In genomic region chr13:101728300-101728699, GRCm38 (mm10) we compare ENCODE assay signal across 22 mouse cellular contexts. TPM values are rescaled to one million over a fixed set of nuclear protein-coding genes. Genes with fewer than 3 reads are reported as not detected.
DNase-seq lines count a peak whose midpoint lies in the region; ATAC-seq and TF ChIP-seq lines count a peak whose summit lies in the region.
"Had no signal": no experiment of that assay in that cellular context is flagged by ENCODE, and none has a peak within 500 bp of the region (broad histone marks: within the 10 kb centered on the region; RNA-seq: fewer than 3 reads in every experiment).

No protein-coding gene starts in this region.

- no peak overlapping the region for H3K9ac ChIP-seq in heart, adult 2 months (ENCODE audit: low read depth, low read length)
- H3K9ac ChIP-seq in heart, embryonic 12.5 days = no peak overlapping the region
- H3K9ac ChIP-seq in limb, embryonic 12.5 days (replicated peaks) = no peak overlapping the region
- no peak overlapping the region for H3K9ac ChIP-seq in neural tube, embryonic 13.5 days
- H3K9ac ChIP-seq in neural tube, embryonic 15.5 days (replicated peaks) = no peak overlapping the region
- H3K9ac ChIP-seq: embryonic facial prominence, embryonic 12.5 days; forebrain, embryonic 13.5 days; heart, embryonic 13.5 days; hindbrain, embryonic 13.5 days; liver, embryonic 14.5 days had no signal

- no peak overlapping the region for H3K4me3 ChIP-seq in heart, adult 2 months
- no peak overlapping the region for H3K4me3 ChIP-seq in heart, embryonic 12.5 days
- H3K4me3 ChIP-seq in limb, embryonic 12.5 days (replicated peaks) = no peak overlapping the region
- no peak overlapping the region for H3K4me3 ChIP-seq in limb, embryonic 10.5 days
- no peak overlapping the region for H3K4me3 ChIP-seq in neural tube, embryonic 13.5 days
- H3K4me3 ChIP-seq in neural tube, embryonic 15.5 days (replicated peaks) = no peak overlapping the region
- H3K4me3 ChIP-seq: embryonic facial prominence, embryonic 12.5 days; forebrain, embryonic 13.5 days; heart, embryonic 13.5 days; hindbrain, embryonic 13.5 days; midbrain, embryonic 10.5 days had no signal

- H3K27ac ChIP-seq in heart, adult 2 months = peak overlapping the region; percentile 42
- H3K27ac ChIP-seq in heart, embryonic 12.5 days (ENCODE audit: poor library complexity, severe bottlenecking) = no peak overlapping the region
- 0 out of 2 replicates have a peak overlapping the region, but pooled peaks have one; percentile 20 for H3K27ac ChIP-seq in limb, embryonic 12.5 days
- H3K27ac ChIP-seq in limb, embryonic 10.5 days = no peak overlapping the region
- H3K27ac ChIP-seq in neural tube, embryonic 13.5 days (replicated peaks) = 0 out of 2 replicates have a peak overlapping the region, but pooled peaks have one; percentile 1
- no peak overlapping the region; the same call in 1 of the 2 replicates for H3K27ac ChIP-seq in neural tube, embryonic 15.5 days (replicated peaks)
- H3K27ac ChIP-seq: forebrain, embryonic 13.5 days; heart, embryonic 13.5 days; hindbrain, embryonic 13.5 days; liver, embryonic 14.5 days; midbrain, embryonic 10.5 days had no signal

- no peak for ATAC-seq in heart, embryonic 12.5 days (ENCODE audit: insufficient number of reproducible peaks, low FRiP score)
- ATAC-seq in limb, embryonic 12.5 days (ENCODE audit: insufficient number of reproducible peaks, insufficient read depth, low FRiP score, low TSS enrichment, low read depth) = no peak
- no peak for ATAC-seq in neural tube, embryonic 13.5 days (ENCODE audit: low read depth)
- ATAC-seq in neural tube, embryonic 15.5 days (ENCODE audit: low FRiP score) = no peak
- ATAC-seq: forebrain, embryonic 13.5 days; Patski had no signal

- no peak for TF ChIP-seq CTCF in heart, adult 2 months (IDR thresholded peaks at IDR 0.05)

- no peaks in the 10 kb centered on the region for H3K27me3 ChIP-seq in heart, adult 2 months (ENCODE audit: control insufficient read depth, insufficient read depth, low read length)
- H3K27me3 ChIP-seq in heart, embryonic 12.5 days (replicated peaks) = no peaks in the 10 kb centered on the region
- H3K27me3 ChIP-seq in limb, embryonic 12.5 days = peaks cover 58% of the 10 kb centered on the region
- peaks cover 55% of the 10 kb centered on the region; the same call in 1 of the 2 replicates for H3K27me3 ChIP-seq in limb, embryonic 10.5 days (ENCODE audit: low read depth, poor library complexity, severe bottlenecking)
- H3K27me3 ChIP-seq in neural tube, embryonic 13.5 days = no peaks in the 10 kb centered on the region
- no peaks in the 10 kb centered on the region for H3K27me3 ChIP-seq in neural tube, embryonic 15.5 days (replicated peaks)
- H3K27me3 ChIP-seq: embryonic facial prominence, embryonic 12.5 days; forebrain, embryonic 13.5 days; heart, embryonic 13.5 days; Patski had no signal

- peaks cover 23% of the 10 kb centered on the region for H3K4me1 ChIP-seq in heart, adult 2 months (ENCODE audit: control insufficient read depth, insufficient read depth, low read length)
- H3K4me1 ChIP-seq in heart, embryonic 12.5 days (replicated peaks) = peaks cover 26% of the 10 kb centered on the region
- peaks cover 49% of the 10 kb centered on the region for H3K4me1 ChIP-seq in limb, embryonic 12.5 days (replicated peaks)
- H3K4me1 ChIP-seq in limb, embryonic 10.5 days = peaks cover 42% of the 10 kb centered on the region
- H3K4me1 ChIP-seq in neural tube, embryonic 13.5 days (replicated peaks) = peaks cover 31% of the 10 kb centered on the region
- peaks cover 29% of the 10 kb centered on the region for H3K4me1 ChIP-seq in neural tube, embryonic 15.5 days

- TF ChIP-seq EP300 in heart, adult 2 months (IDR thresholded peaks at IDR 0.05; ENCODE audit: insufficient read depth, low read depth, low read length) = no peak

- peaks cover 18% of the 10 kb centered on the region for H3K36me3 ChIP-seq in heart, adult 2 months (ENCODE audit: control insufficient read depth, insufficient read depth, low read length)
- 0 out of 2 replicates have a peak, but pooled peaks cover 4% of the 10 kb centered on the region for H3K36me3 ChIP-seq in heart, embryonic 12.5 days
- no peaks in the 10 kb centered on the region for H3K36me3 ChIP-seq in limb, embryonic 12.5 days
- no peaks in the 10 kb centered on the region for H3K36me3 ChIP-seq in limb, embryonic 10.5 days
- no peaks in the 10 kb centered on the region for H3K36me3 ChIP-seq in neural tube, embryonic 13.5 days
- H3K36me3 ChIP-seq in neural tube, embryonic 15.5 days = no peaks in the 10 kb centered on the region
- H3K36me3 ChIP-seq: embryonic facial prominence, embryonic 12.5 days; heart, embryonic 13.5 days; hindbrain, embryonic 13.5 days; midbrain, embryonic 10.5 days had no signal

- intact Hi-C loops in heart, adult 2 months (cut with DNase I) = loop anchor here (10.0 kb wide), 2 partner anchors 507 to 917 kb away; no protein-coding TSS in a partner anchor

- H3K79me2 ChIP-seq in heart, adult 2 months (replicated peaks; ENCODE audit: control insufficient read depth, insufficient read depth, low read length) = peaks cover 4% of the 10 kb centered on the region

- WGBS in heart, adult 2 months = 78% methylated on average over 3 of the region's 3 CpGs
- WGBS in heart, embryonic 12.5 days = 92% methylated on average over 3 of the region's 3 CpGs
- WGBS in limb, embryonic 12.5 days = 44% methylated on average over 3 of the region's 3 CpGs
- WGBS in limb, embryonic 10.5 days = 72% methylated on average over 3 of the region's 3 CpGs
- WGBS in neural tube, embryonic 13.5 days = 75% methylated on average over 3 of the region's 3 CpGs
- WGBS in neural tube, embryonic 15.5 days = 76% methylated on average over 3 of the region's 3 CpGs

- no peak for DNase-seq in heart, adult 2 months
- no peak for DNase-seq in limb, embryonic 10.5 days (ENCODE audit: low spot score)
- peak; percentile 63 for DNase-seq in skeletal muscle tissue, adult 2 months (ENCODE audit: low read depth, low spot score)
- DNase-seq in B cell, adult 2 months = no peak
- DNase-seq: adrenal gland, adult 2 months; cerebellum, adult 11-12 months; gastrocnemius, postnatal 10 days; heart, adult 11 months; heart, postnatal 36 days; spleen, adult 18-20 months; thymus, adult 2 months had no signal

- no peaks in the 10 kb centered on the region for H3K9me3 ChIP-seq in heart, embryonic 12.5 days (replicated peaks)
- no peaks in the 10 kb centered on the region for H3K9me3 ChIP-seq in limb, embryonic 12.5 days
- H3K9me3 ChIP-seq in limb, embryonic 10.5 days (replicated peaks) = no peaks in the 10 kb centered on the region
- H3K9me3 ChIP-seq in neural tube, embryonic 13.5 days = no peaks in the 10 kb centered on the region
- no peaks in the 10 kb centered on the region for H3K9me3 ChIP-seq in neural tube, embryonic 15.5 days (replicated peaks)
- H3K9me3 ChIP-seq: embryonic facial prominence, embryonic 12.5 days; forebrain, embryonic 13.5 days; heart, embryonic 13.5 days; hindbrain, embryonic 13.5 days; midbrain, embryonic 10.5 days had no signal

- no peak overlapping the region for H3K4me2 ChIP-seq in heart, embryonic 12.5 days
- H3K4me2 ChIP-seq in limb, embryonic 12.5 days = no peak overlapping the region
- no peak overlapping the region for H3K4me2 ChIP-seq in neural tube, embryonic 13.5 days
- no peak overlapping the region for H3K4me2 ChIP-seq in neural tube, embryonic 15.5 days
- H3K4me2 ChIP-seq: embryonic facial prominence, embryonic 12.5 days; forebrain, embryonic 13.5 days; heart, embryonic 13.5 days; hindbrain, embryonic 13.5 days had no signal

- no peak for TF ChIP-seq POLR2A in heart, adult 2 months (IDR thresholded peaks at IDR 0.05; ENCODE audit: insufficient read depth, low read depth, low read length)

RNA-seq across cellular contexts. Expression of gene Pik3r1, which starts 39.7 kb away (rescaled TPM):
- 100 to 1,000 TPM; 111 to 132 TPM for total RNA-seq in heart, adult 2 months (2021)
- polyA plus RNA-seq in heart, adult 2 months (2012; rRNA removed) = 23.7 and 41.4 TPM in 2 replicates
- polyA plus RNA-seq in heart, embryonic 12.5 days (2016; fragmentation: Nextera tagmentation; extraction: Ambion mirVana) = 14.8 and 18.1 TPM in 2 replicates
- polyA plus RNA-seq in limb, embryonic 12.5 days (2016; fragmentation: Nextera tagmentation; extraction: Ambion mirVana) = 20.7 and 21.4 TPM in 2 replicates
- polyA plus RNA-seq in limb, embryonic 10.5 days (2016; fragmentation: Nextera tagmentation; extraction: Ambion mirVana) = 9.8 and 13.9 TPM in 2 replicates
- 47.9 and 57.3 TPM in 2 replicates for polyA plus RNA-seq in neural tube, embryonic 13.5 days (2015; fragmentation: Nextera tagmentation; extraction: Ambion mirVana)
- polyA plus RNA-seq in neural tube, embryonic 15.5 days (2015; fragmentation: Nextera tagmentation; extraction: Ambion mirVana) = 63.0 and 65.5 TPM in 2 replicates

Comparison
In these comparisons a context has a peak if more than half of its experiments do, and no peak if none do; other contexts are left out.
1. H3K27ac ChIP-seq: peak in heart, adult 2 months (single experiment), limb, embryonic 12.5 days (single experiment) and neural tube, embryonic 13.5 days (single experiment); none in heart, embryonic 12.5 days (single experiment), limb, embryonic 10.5 days (single experiment) and neural tube, embryonic 15.5 days (single experiment).